Mouse (Mus musculus) heart, embryonic 13.5 days (tissue): ENCODE measurements around the gene Jak2. TPM values are rescaled to one million over a fixed set of nuclear protein-coding genes. Genes with fewer than 3 reads are reported as not detected.

Experiments
- ATAC-seq: fragments of 200-750 bp; cut with Nextera tagmentation; 2 replicates; pipeline ENCODE4 v1.8.0; 2017; ENCODE audit warnings: moderate TSS enrichment; ENCODE audit not compliant: insufficient number of reproducible peaks, low FRiP score, low TSS enrichment; ENCODE audit errors: extremely low read depth
- H3K27ac ChIP-seq: fragments of 300-500 bp; sonication (generic); replicated peaks from 2 replicates; pipeline ENCODE4 v1.5.1; 2015; ENCODE audit warnings: moderate library complexity, mild to moderate bottlenecking, inconsistent platforms
- H3K27me3 ChIP-seq: fragments of 300-500 bp; sonication (generic); replicated peaks from 2 replicates; pipeline ENCODE4 v1.6.1; 2015; ENCODE audit warnings: mild to moderate bottlenecking, inconsistent platforms
- H3K36me3 ChIP-seq: fragments of 300-500 bp; sonication (generic); 2 replicates; pipeline ENCODE4 v1.6.1; 2015; ENCODE audit warnings: mild to moderate bottlenecking, inconsistent platforms
- H3K4me1 ChIP-seq: fragments of 300-500 bp; sonication (generic); 2 replicates; pipeline ENCODE4 v1.6.1; 2015; ENCODE audit warnings: inconsistent platforms
- H3K4me2 ChIP-seq: fragments of 300-500 bp; sonication (generic); 2 replicates; pipeline ENCODE4 v1.6.1; 2015; ENCODE audit warnings: inconsistent platforms, mild to moderate bottlenecking, moderate library complexity
- H3K4me3 ChIP-seq: fragments of 300-500 bp; sonication (generic); 2 replicates; pipeline ENCODE4 v1.5.1; 2015; ENCODE audit warnings: moderate library complexity, mild to moderate bottlenecking, inconsistent platforms
- H3K9ac ChIP-seq: fragments of 300-500 bp; sonication (generic); 2 replicates; pipeline ENCODE4 v1.6.1; 2015; ENCODE audit warnings: inconsistent platforms, mild to moderate bottlenecking, moderate library complexity
- H3K9me3 ChIP-seq: fragments of 300-500 bp; sonication (generic); 2 replicates; pipeline ENCODE4 v1.6.1; 2016; ENCODE audit warnings: inconsistent platforms
- WGBS: fragments of 180-500 bp; shearing (Covaris S2); methylation state at CpG from one replicate; pipeline ENCODE4 v1.1.7; 2015; ENCODE audit warnings: mixed read lengths; 5-methylcytosine and 5-hydroxymethylcytosine counted together
- polyA plus RNA-seq: library from polyadenylated mRNA; unstranded; fragments of >200 nt; fragmentation: Nextera tagmentation; extraction: Ambion mirVana; gene quantifications from 2 replicates; pipeline ENCODE4 v1.2.1, GENCODE M21; 2015

Gene Jak2
- polyA plus RNA-seq, 1 experiment from 2014 or later, result 5.3 TPM

DNA sequence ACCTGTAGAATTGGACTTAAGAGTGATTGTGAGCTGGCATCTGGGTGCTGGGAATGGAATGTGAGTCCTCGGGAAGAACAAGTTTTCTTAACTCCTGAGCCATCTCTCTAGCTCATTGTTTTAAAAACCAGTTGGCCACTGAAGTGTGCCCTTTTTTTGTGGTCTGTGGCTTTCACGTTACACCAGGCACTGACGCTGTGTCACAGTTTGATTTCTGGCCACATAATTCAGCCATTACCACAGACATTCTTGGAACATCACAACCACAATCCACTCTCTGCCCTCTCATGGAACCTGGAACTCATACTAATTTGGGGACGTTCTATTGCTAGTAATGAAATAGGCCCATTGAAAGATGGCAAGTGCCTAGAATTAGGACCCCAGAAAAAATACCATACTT lies 89.4 kb downstream of the Jak2 start:
- no peak for ATAC-seq
- WGBS, result 76% methylated on average over 4 of the region's 4 CpGs
- no peak overlapping the region for H3K27ac ChIP-seq

DNA sequence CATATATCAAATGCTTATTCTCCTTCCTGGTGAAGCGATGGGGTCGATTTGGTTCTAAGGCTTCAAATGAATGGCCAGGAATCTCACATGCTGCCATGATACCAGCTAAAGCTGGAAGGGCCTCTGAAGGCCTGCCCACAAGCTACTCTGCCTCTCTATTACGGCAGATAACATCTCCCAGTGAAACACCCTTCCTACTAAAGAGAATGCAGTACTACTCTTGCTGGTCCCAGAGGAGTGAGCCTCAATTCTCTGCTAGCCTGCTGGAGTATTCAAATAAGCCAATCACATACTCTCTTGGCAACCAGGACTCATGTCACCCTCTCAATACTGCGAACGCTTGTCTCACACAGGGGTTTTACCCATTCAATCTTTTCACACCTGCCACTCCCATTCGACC lies 90.7 kb downstream of the Jak2 start:
- no peak overlapping the region for H3K4me3 ChIP-seq
- H3K27me3 ChIP-seq, result no peaks in the 10 kb centered on the region
- H3K36me3 ChIP-seq, result no peaks in the 10 kb centered on the region
- ATAC-seq, result no peak
- no peak overlapping the region for H3K27ac ChIP-seq
- WGBS, result 68% methylated on average over 6 of the region's 6 CpGs
- no peak overlapping the region for H3K9ac ChIP-seq
- H3K4me2 ChIP-seq, result no peak overlapping the region
- H3K4me1 ChIP-seq, result no peaks in the 10 kb centered on the region
- no peaks in the 10 kb centered on the region for H3K9me3 ChIP-seq

More for the DNA sequence above, 89.4 kb downstream of the Jak2 start:
- Histone ChIP-seq H3K4me2 (no peak overlapping the region), H3K9me3 (no peaks in the 10 kb centered on the region), H3K27me3 (no peaks in the 10 kb centered on the region), H3K4me1 (no peaks in the 10 kb centered on the region), H3K36me3 (no peaks in the 10 kb centered on the region), H3K4me3 (no peak overlapping the region), H3K9ac (no peak overlapping the region)

DNA sequence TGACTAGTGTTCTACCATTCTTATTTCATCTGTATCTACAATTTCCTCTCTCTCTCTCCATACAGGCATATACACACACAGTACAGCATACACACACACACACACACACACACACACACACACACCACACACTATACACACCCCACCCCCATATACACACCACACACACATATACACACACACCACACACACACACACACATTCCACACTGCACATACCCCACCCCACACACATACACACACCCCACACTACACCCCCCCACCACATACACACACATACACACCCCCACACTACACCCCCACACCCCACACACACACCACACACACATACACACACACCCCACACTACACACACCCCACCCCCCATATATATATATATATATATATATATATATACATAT lies 93.2 kb downstream of the Jak2 start:
- no peaks in the 10 kb centered on the region for H3K4me1 ChIP-seq
- no peak for ATAC-seq
- H3K36me3 ChIP-seq, result peaks cover 2% of the 10 kb centered on the region; the same call in 1 of the 2 replicates
- H3K4me3 ChIP-seq, result no peak overlapping the region
- H3K4me2 ChIP-seq, result no peak overlapping the region
- H3K27ac ChIP-seq, result no peak overlapping the region
- no peaks in the 10 kb centered on the region for H3K9me3 ChIP-seq
- H3K27me3 ChIP-seq, result no peaks in the 10 kb centered on the region
- no peak overlapping the region for H3K9ac ChIP-seq

DNA sequence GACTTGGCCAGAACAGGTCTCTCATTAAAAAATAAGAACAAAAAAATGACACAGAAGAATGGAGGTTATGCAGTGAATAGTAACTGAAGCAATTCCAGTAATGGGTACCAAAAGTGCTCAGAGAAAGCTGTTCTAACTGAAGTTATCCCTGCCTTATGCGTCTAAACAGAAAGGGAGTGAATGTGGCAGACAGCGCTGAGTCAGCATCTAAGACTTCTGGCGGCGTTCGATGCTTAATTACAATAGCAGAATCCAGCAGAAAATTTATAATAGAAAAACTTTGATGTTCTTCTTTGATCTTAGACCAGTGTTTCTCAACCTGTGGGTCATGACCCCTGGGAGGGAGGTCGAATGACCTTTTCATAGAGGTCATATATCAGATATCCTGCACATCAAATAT lies 94.0 kb downstream of the Jak2 start:
- H3K27me3 ChIP-seq, result no peaks in the 10 kb centered on the region
- no peak for ATAC-seq
- no peak overlapping the region for H3K4me3 ChIP-seq
- 87% methylated on average over 6 of the region's 6 CpGs for WGBS
- no peak overlapping the region for H3K9ac ChIP-seq
- no peak overlapping the region for H3K27ac ChIP-seq
- H3K4me1 ChIP-seq, result no peaks in the 10 kb centered on the region
- H3K9me3 ChIP-seq, result no peaks in the 10 kb centered on the region
- no peak overlapping the region for H3K4me2 ChIP-seq
- peaks cover 6% of the 10 kb centered on the region; the same call in 1 of the 2 replicates for H3K36me3 ChIP-seq

DNA sequence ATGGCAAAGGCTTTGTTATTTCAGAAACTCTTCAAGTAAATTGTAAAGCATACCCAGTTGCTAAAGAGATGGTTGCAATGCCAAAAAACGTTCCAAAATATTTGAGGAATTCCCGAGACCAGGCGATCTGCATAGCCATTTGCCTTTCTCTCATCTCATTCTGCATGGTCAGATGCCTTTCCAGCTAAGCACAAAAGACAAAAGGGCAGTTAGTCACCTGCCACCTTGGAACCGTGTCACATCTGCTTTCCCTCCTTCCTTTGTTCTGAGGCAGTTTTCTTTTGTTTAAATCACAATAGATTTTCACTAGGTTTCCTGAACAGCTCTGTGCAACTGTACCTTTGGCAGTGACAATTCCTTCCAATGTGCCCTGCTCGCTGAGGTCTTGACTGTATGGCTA lies 99.4 kb downstream of the Jak2 start:
- H3K4me2 ChIP-seq, result no peak overlapping the region
- peaks cover 6% of the 10 kb centered on the region; the same call in 1 of the 2 replicates for H3K36me3 ChIP-seq
- peaks cover 5% of the 10 kb centered on the region for H3K4me1 ChIP-seq
- H3K9ac ChIP-seq, result no peak overlapping the region
- H3K27ac ChIP-seq, result no peak overlapping the region
- no peaks in the 10 kb centered on the region for H3K27me3 ChIP-seq
- no peak overlapping the region for H3K4me3 ChIP-seq
- ATAC-seq, result no peak
- no peaks in the 10 kb centered on the region for H3K9me3 ChIP-seq
- 50% methylated on average over 5 of the region's 5 CpGs for WGBS

DNA sequence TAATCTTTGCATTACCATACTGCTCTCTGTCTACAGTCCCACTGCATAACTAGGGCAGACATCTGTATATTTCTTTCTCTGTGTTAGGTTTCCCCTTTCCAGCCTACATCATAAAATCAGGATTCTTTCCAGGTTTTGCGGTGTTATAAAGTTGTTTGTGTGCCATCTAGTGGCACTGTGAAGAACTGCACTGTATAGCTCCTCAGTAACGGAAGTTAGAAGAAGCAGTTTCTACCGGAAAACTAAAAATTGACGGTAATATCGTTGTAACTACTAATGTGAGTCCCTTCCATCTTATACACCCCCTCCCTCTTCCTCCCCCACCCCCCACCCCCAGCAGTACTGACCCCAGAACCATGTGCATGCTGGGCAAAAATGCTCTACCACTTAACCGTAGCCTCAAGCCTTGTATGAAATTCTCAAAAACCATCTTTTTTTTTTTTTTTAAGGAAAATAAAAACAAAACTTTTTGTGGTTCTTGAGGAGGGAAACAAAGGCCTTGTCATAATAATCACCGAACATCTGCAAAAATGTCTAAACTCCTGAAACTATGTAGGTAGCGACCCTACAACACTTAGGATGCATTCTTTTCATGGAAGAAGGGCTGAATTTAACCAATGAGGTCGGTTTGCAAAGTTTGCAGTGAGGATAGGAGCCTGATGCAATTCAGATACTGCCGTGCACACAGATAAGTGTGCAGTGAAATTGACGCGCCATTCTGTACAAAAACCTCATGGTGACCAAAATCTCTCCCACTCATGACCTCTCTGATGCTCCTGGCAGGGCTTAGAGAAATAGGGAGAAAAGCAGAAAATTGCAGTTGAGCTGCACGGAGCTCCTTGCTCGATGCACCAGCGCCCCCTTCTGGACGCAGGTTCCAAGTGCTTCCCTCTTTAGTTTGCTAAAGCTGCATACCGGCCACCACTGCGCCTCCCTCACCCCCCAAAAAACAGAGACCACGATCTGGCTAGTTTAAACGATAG lies 103.6 kb downstream of the Jak2 start:
- H3K4me2 ChIP-seq, result peak overlapping the region; percentile 86
- peak overlapping the region; percentile 51 for H3K4me3 ChIP-seq
- ATAC-seq, result peak; percentile 25; the same call in 1 of the 2 replicates
- no peaks in the 10 kb centered on the region for H3K27me3 ChIP-seq
- H3K9ac ChIP-seq, result peak overlapping the region; percentile 78
- peaks cover 7% of the 10 kb centered on the region for H3K4me1 ChIP-seq
- H3K9me3 ChIP-seq, result no peaks in the 10 kb centered on the region
- WGBS, result 2% methylated on average over 20 of the region's 20 CpGs
- H3K36me3 ChIP-seq, result peaks cover 18% of the 10 kb centered on the region
- 0 out of 2 replicates have a peak overlapping the region, but pooled peaks have one; percentile 21 for H3K27ac ChIP-seq

DNA sequence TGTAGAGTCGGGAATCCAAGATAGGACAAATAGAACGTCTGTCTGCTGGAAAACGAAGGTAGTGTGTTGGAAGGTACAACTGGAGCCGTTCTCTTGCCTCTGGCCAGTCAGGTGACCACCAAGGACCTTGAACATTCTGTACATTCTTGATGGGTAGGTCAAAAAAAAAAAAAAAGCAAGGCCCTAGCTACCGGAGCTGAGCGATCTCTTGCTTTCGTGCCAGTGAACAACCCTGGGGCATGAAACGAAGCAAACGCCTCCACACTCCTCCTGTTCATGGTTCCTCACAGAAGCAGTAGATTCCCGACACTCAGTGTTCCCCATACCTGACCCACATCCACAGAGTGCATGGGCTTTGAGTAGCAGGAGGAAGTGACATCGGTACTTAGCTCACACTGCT lies 104.7 kb downstream of the Jak2 start:
- H3K36me3 ChIP-seq, result peaks cover 17% of the 10 kb centered on the region
- H3K27me3 ChIP-seq, result no peaks in the 10 kb centered on the region
- peaks cover 15% of the 10 kb centered on the region for H3K4me1 ChIP-seq
- H3K4me2 ChIP-seq, result no peak overlapping the region
- no peak for ATAC-seq
- no peak overlapping the region for H3K27ac ChIP-seq
- 80% methylated on average over 11 of the region's 11 CpGs for WGBS
- no peak overlapping the region for H3K4me3 ChIP-seq
- H3K9ac ChIP-seq, result no peak overlapping the region
- no peaks in the 10 kb centered on the region for H3K9me3 ChIP-seq

DNA sequence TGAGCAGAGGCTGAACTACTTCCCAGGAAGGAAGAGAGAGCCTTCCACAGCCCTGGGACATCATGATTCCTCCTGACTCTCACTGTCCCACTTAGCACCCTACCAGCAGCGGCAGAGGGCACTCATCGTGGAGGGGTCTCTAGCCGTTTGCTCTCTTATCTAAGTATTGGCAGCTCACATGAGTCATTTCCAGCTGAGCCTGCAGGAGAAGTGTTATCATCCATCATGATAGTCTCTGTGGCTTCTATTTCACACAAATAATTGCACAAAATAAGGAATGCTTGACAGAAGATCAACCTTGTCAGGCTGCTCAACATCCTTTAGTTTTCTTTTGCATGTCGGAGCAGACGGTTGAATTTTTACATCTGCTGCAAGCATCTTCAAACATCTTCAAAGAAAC lies 108.6 kb downstream of the Jak2 start:
- H3K9ac ChIP-seq, result 0 out of 2 replicates have a peak overlapping the region, but pooled peaks have one; percentile 83
- ATAC-seq, result no peak
- no peak overlapping the region for H3K27ac ChIP-seq
- H3K4me3 ChIP-seq, result no peak overlapping the region
- peaks cover 22% of the 10 kb centered on the region for H3K4me1 ChIP-seq
- no peaks in the 10 kb centered on the region for H3K27me3 ChIP-seq
- H3K36me3 ChIP-seq, result peaks cover 17% of the 10 kb centered on the region
- H3K9me3 ChIP-seq, result no peaks in the 10 kb centered on the region
- no peak overlapping the region for H3K4me2 ChIP-seq
- WGBS, result 41% methylated on average over 5 of the region's 5 CpGs

DNA sequence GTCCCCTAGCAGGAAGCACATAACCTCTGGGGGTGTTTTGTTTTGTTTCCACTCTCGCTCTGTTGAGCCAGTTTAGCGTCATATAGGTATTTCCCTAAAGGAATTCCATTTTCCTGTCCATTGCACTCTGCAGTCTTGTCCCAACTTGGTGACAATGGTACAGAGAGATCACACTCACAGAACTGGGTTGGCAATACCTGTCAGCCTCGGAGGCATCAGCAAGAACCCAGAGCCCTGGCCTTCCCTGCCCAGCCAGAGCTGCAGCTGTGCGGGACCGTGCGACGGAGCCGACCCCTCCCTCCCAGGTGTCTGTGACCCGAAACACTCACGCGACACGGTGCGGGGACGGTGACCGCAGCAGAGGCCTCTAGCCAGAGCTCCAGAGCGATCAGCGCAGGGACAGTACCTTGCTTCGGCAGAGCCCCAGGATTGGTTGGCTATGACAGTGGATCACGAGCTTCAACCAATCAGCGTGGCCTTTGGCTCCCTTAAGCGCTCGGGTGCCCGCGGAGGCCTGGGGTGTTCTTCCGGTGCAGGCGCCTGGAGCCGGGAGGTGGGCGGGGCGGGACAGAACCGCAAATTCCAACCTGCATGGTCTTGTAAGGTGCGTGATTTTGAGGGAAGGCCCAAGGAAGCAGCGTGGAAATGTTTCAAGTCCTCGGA lies 110.0 kb downstream of the Jak2 start:
- Histone ChIP-seq H3K27ac (no peak overlapping the region), H3K9me3 (no peaks in the 10 kb centered on the region), H3K4me3 (peak overlapping the region; percentile 60), H3K36me3 (peaks cover 13% of the 10 kb centered on the region), H3K9ac (peak overlapping the region; percentile 83), H3K4me2 (peak overlapping the region; percentile 72), H3K27me3 (no peaks in the 10 kb centered on the region), H3K4me1 (peaks cover 18% of the 10 kb centered on the region)
- WGBS, result 2% methylated on average over 33 of the region's 33 CpGs
- peak; percentile 97 for ATAC-seq

DNA sequence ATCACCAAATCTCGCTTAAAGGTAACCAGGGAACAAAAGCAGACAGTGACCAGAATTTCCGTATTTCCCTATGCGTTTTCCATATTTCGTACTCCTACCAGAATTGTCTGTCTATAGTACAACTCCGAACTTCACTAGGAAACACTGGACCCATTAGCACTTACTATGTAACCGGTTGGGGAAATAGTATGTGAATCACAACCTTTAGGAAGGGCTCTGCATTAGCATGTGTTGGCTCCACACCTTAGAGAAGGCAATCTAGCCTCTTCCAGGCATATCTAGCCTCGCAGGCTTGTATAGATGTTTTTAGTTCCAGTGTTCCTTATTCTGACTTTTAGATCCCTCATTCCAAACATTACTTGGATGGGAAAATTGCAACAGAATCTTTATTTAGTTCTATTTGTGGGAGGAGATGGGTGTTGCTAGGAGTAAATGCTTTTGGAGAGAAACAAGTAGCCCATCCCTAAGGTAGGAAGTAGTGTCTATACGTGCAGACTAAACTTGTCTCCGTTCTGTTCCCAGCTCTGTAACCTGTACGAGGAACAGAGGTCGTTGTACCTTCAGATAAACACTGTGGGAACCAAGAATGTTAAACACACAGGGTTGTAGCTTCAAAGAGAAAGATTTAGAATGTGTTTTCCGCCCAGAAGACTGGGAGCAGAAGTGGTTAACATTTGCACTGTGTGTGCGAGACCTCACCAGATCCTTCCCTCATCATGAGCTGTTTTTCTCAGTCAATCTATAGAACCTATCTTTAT lies 110.7 kb downstream of the Jak2 start:
- peak overlapping the region; percentile 72 for H3K4me2 ChIP-seq
- WGBS, result 38% methylated on average over 13 of the region's 13 CpGs

More for the DNA sequence above, 110.7 kb downstream of the Jak2 start:
- Histone ChIP-seq H3K4me3 (peak overlapping the region; percentile 60), H3K9ac (peak overlapping the region; percentile 71), H3K27ac (no peak overlapping the region), H3K27me3 (no peaks in the 10 kb centered on the region), H3K4me1 (peaks cover 21% of the 10 kb centered on the region), H3K36me3 (peaks cover 11% of the 10 kb centered on the region), H3K9me3 (no peaks in the 10 kb centered on the region)
- no peak for ATAC-seq
